Mouse (Mus musculus): Measurements from ENCODE around the gene Gpn2. TPM values are rescaled to one million over a fixed set of nuclear protein-coding genes. Genes with fewer than 3 reads are reported as not detected.

The Gpn2 gene
- total and polyA plus RNA-seq, 3 experiments: 35.9 to 36.8 (median 36.2) TPM

DNA sequence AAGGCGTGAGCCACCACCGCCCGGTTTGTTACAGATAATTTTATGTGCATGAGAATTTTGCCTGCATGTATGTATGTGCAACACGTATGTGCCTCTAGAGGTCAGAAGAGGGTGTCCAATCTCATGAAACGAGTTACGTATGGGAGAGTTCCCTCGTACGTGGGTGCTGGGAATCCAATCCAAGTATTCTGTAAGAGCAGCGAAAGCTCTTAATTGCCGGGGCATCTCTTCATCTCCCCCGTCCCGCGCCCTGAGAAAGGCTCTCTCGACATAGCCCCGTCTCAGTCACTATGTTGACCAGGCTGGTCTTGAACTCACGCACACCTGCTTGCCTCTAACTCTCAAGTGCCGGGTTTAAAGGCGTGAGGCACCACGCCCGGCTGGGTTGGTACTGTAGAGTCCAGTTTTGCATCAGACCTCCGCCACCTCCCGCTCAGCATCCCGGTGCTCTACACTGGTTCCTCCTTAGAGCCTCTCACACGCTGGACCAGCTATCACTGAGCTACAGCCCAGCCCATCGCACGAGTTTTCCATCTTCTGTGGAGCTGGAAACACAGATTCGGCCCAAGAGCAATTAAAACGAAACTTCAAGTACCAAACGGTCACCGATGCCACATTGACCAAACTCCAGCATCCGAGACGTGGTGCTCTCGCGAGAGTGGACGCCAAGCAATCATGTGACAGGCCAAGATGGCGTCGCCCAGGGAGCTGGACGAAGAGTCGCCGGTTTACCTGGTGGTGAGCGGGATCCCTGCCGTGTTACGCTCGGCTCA lies 9.9 kb upstream of the Gpn2 start, which contains the start of gene Gpatch3:
TSS of gene Gpatch3 (plus strand) at position 676 of the 773 bp plus-strand sequence.
- Histone ChIP-seq H3K9me3 (replicated peaks; ENCODE audit: low read length) (peaks cover 2% of the 10 kb centered on the region), H3K36me3 (replicated peaks in 1 of 2; ENCODE audit: control insufficient read depth in 1 of 2, insufficient read depth in 1 of 2, low read length in 1 of 2) (peaks cover 13 to 25% of the 10 kb centered on the region in 2 experiments), H3K4me2 (ENCODE audit: insufficient read depth, low read depth, poor library complexity, severe bottlenecking) (peak within 1 kb of the TSS; percentile 55), H3K4me3 (replicated peaks in 1 of 3; ENCODE audit: low read depth in 2 of 3, low read length in 2 of 3, poor library complexity in 1 of 3) (peak within 1 kb of the TSS; percentile 80 to 91 (median 82)), H3K27ac (ENCODE audit: insufficient read depth, low read depth) (peak within 1 kb of the TSS; percentile 93), H3K4me1 (ENCODE audit: control insufficient read depth in 1 of 2, insufficient read depth in 2 of 2) (peaks cover 0 to 18% of the 10 kb centered on the region in 2 experiments; a peak in 3 of 4 replicates), H3K27me3 (replicated peaks) (no peaks in the 10 kb centered on the region), H3K9ac (ENCODE audit: insufficient read depth, low read depth) (peak within 1 kb of the TSS; percentile 96), H3K79me2 (replicated peaks; ENCODE audit: control insufficient read depth, extremely low read depth, insufficient read depth, poor library complexity, severe bottlenecking) (0 out of 2 replicates have a peak, but pooled peaks cover 3% of the 10 kb centered on the region)
- in situ Hi-C loops (cut with MboI; ENCODE audit: low pct_ligation_motif_present, low pct_unique_long_range_greater_than_20kb, low sequenced_read_pairs): no loop called here
- TF ChIP-seq EP300 (IDR thresholded peaks at IDR 0.05; ENCODE audit: low read length) (no peak), CTCF (conservative IDR thresholded peaks at IDR 0.05 in 1 of 2, IDR thresholded peaks at IDR 0.05 in 1 of 2; ENCODE audit: low read depth in 2 of 2, low read length in 2 of 2) (peak; percentile 19 to 34; a peak in 3 of 4 replicates), RCOR1 (conservative IDR thresholded peaks at IDR 0.05; ENCODE audit: low read depth, low read length) (no peak), IRF4 (IDR thresholded peaks at IDR 0.05; ENCODE audit: low read depth, low read length) (no peak), MAX (IDR thresholded peaks at IDR 0.05; ENCODE audit: low read length) (peak; percentile 78; the same call in 1 of the 2 replicates), PAX5 (IDR thresholded peaks at IDR 0.05; ENCODE audit: low read length) (no peak), E2F4 (IDR thresholded peaks at IDR 0.05; ENCODE audit: insufficient replicate concordance, low read depth, low read length) (no peak), MYC (IDR thresholded peaks at IDR 0.05; ENCODE audit: low read depth, low read length) (0 out of 2 replicates have a peak, but pooled peaks have one; percentile 48), UBTF (IDR thresholded peaks at IDR 0.05; ENCODE audit: low read depth, low read length) (no peak), JUN (IDR thresholded peaks at IDR 0.05; ENCODE audit: insufficient read depth, low read depth, low read length) (no peak), MEF2A (IDR thresholded peaks at IDR 0.05; ENCODE audit: borderline replicate concordance, low read depth, low read length) (no peak; the same call in 1 of the 2 replicates), POLR2AphosphoS2 (IDR thresholded peaks at IDR 0.05; ENCODE audit: low read depth, low read length) (peak; percentile 80; the same call in 1 of the 2 replicates), ELF1 (IDR thresholded peaks at IDR 0.05; ENCODE audit: low read depth, low read length) (peak; percentile 30; the same call in 1 of the 2 replicates), BHLHE40 (IDR thresholded peaks at IDR 0.05; ENCODE audit: low read depth, low read length) (peak; percentile 34; the same call in 1 of the 2 replicates), MAZ (IDR thresholded peaks at IDR 0.05; ENCODE audit: low read depth, low read length) (0 out of 2 replicates have a peak, but pooled peaks have one; percentile 37), TCF12 (IDR thresholded peaks at IDR 0.05; ENCODE audit: low read depth, low read length) (peak; percentile 93), RAD21 (IDR thresholded peaks at IDR 0.05; ENCODE audit: low read depth, low read length) (no peak), CHD2 (IDR thresholded peaks at IDR 0.05; ENCODE audit: low read length) (peak; percentile 99), USF1 (IDR thresholded peaks at IDR 0.05; ENCODE audit: low read depth, low read length) (peak; percentile 93), MXI1 (IDR thresholded peaks at IDR 0.05; ENCODE audit: low read depth, low read length) (peak; percentile 78; the same call in 1 of the 2 replicates), MAFK (IDR thresholded peaks at IDR 0.05; ENCODE audit: insufficient replicate concordance, low read length) (no peak), ZKSCAN1 (IDR thresholded peaks at IDR 0.05; ENCODE audit: borderline replicate concordance, low read depth, low read length) (no peak), ZNF384 (IDR thresholded peaks at IDR 0.05; ENCODE audit: low read depth, low read length) (no peak), NELFE (IDR thresholded peaks at IDR 0.05; ENCODE audit: low read depth, low read length) (peak; percentile 90), JUND (conservative IDR thresholded peaks at IDR 0.05; ENCODE audit: low read depth, low read length) (no peak), NRF1 (IDR thresholded peaks at IDR 0.05; ENCODE audit: low read depth, low read length) (peak; percentile 52; the same call in 1 of the 2 replicates), GABPA (IDR thresholded peaks at IDR 0.05; ENCODE audit: insufficient replicate concordance, low read depth, low read length) (no peak), SIN3A (IDR thresholded peaks at IDR 0.05; ENCODE audit: low read length) (peak; percentile 97), KAT2A (IDR thresholded peaks at IDR 0.05; ENCODE audit: insufficient replicate concordance, low read length) (0 out of 2 replicates have a peak, but pooled peaks have one; percentile 43), USF2 (conservative IDR thresholded peaks at IDR 0.05; ENCODE audit: low read depth, low read length) (peak; percentile 88), SMC3 (IDR thresholded peaks at IDR 0.05; ENCODE audit: low read depth, low read length) (no peak), TBP (conservative IDR thresholded peaks at IDR 0.05; ENCODE audit: low read depth, low read length) (peak; percentile 90), ZC3H11A (IDR thresholded peaks at IDR 0.05; ENCODE audit: low read depth, low read length) (no peak), POLR2A (IDR thresholded peaks at IDR 0.05; ENCODE audit: low read depth, low read length) (peak; percentile 85), HCFC1 (IDR thresholded peaks at IDR 0.05; ENCODE audit: low read depth, low read length) (peak; percentile 89), ZMIZ1 (IDR thresholded peaks at IDR 0.05; ENCODE audit: low read depth, low read length) (peak; percentile 59), CHD1 (IDR thresholded peaks at IDR 0.05; ENCODE audit: low read depth, low read length) (no peak), ETS1 (conservative IDR thresholded peaks at IDR 0.05; ENCODE audit: low read depth, low read length) (no peak)
- DNase-seq (ENCODE audit: extremely low read depth): peak; percentile 94
- dilution Hi-C loops (cut with MboI; ENCODE audit: extremely low pct_ligation_motif_present, extremely low pct_unique_long_range_greater_than_20kb, low sequenced_read_pairs): no loop called here
